Mouse (Mus musculus): ENCODE results near the gene Spag8. TPM values are rescaled to one million over a fixed set of nuclear protein-coding genes. Genes with fewer than 3 reads are reported as not detected.

Spag8 gene
- polyA plus RNA-seq (2014; fragmentation: Nextera tagmentation; extraction: Ambion mirVana): 1.7 and 2.3 TPM in 2 replicates

DNA sequence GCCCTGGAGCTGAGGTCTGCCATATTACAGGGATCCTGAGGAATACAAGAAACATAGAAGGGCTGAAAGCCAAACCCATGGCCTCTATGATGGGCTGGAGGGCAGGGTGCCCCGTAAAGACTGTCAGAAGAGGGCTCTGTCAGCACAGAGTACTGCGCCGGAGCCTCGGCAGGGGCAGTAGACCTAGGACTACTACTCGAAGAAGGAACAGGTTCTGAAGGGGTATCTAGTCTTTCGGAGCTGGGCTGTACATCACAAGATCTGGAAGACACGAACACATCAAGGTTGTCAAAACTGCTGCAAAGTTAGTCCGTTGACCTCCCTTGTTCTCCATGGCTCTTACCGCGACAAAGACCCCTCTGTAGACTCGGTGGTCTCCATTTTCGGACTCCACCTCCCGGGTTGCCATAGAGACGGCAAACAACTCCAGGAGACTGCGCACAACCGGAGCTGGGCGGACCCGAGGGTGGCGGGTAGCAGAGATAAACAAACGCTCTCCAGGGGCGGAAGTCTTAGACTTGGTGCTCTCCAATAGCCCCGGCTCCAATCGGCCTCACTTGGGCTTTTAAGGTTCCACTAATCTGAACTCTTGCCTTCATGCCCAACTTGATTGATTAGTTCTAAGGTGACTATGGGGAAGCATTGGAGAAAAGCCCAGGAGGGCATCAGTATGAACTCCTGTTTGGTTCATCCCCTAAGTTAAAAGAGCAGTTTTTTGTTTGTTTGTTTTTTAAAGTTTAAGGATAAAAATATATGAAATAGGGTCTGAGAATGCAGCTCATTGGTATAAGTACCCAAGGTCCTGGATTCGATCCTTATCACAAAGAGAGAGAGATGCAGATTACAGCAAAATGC lies at the start of gene Spag8:
TSS of gene Spag8 (minus strand) at position 434 of the 855 bp plus-strand sequence.
- Histone ChIP-seq H3K9me3 (ENCODE audit: control insufficient read depth, low read length) (peaks cover 4% of the 10 kb centered on the region; the same call in 1 of the 2 replicates), H3K4me1 (replicated peaks; ENCODE audit: control insufficient read depth, insufficient read depth, low read length) (peaks cover 4% of the 10 kb centered on the region; the same call in 1 of the 2 replicates), H3K27ac (ENCODE audit: low read depth, low read length) (no peak within 1 kb of the TSS), H3K36me3 (ENCODE audit: control insufficient read depth, insufficient read depth, low read length) (no peaks in the 10 kb centered on the region), H3K4me3 (ENCODE audit: low read depth, low read length) (peak within 1 kb of the TSS; percentile 23), H3K4me2 (ENCODE audit: low read depth, low read length, severe bottlenecking) (peak within 1 kb of the TSS; percentile 45), H3K27me3 (ENCODE audit: control insufficient read depth, insufficient read depth, low read length) (no peaks in the 10 kb centered on the region), H3K9ac (ENCODE audit: low read length) (0 out of 2 replicates have a peak within 1 kb of the TSS, but pooled peaks have one; percentile 16)
- 12% methylated on average over 24 of the region's 24 CpGs for WGBS
- ATAC-seq (replicated peaks; ENCODE audit: low FRiP score): no peak
- DNase-seq (ENCODE audit: low spot score): peak; percentile 75

- DNase-seq (ENCODE audit: low spot score): no peak
Observed at GRCm38 (mm10) chr4:43700707-43701106, 47.3 kb upstream of the Spag8 start, which contains the start of gene Olfr70. Gene Olfr70 (minus strand): TSS chr4:43700807.

GRCm38 (mm10) chr4:43696561-43696960 lies 43.2 kb upstream of the Spag8 start:
- ATAC-seq (replicated peaks; ENCODE audit: low FRiP score) (no peak), DNase-seq (ENCODE audit: low spot score) (no peak)
- no peak overlapping the region for H3K27ac ChIP-seq (ENCODE audit: low read depth, low read length)
- no peak overlapping the region for H3K9ac ChIP-seq (ENCODE audit: low read length)
- H3K4me2 ChIP-seq (ENCODE audit: low read depth, low read length, severe bottlenecking): no peak overlapping the region
- H3K4me3 ChIP-seq (ENCODE audit: low read depth, low read length): no peak overlapping the region
- H3K36me3 ChIP-seq (ENCODE audit: control insufficient read depth, insufficient read depth, low read length): no peaks in the 10 kb centered on the region
- 0 out of 2 replicates have a peak, but pooled peaks cover 2% of the 10 kb centered on the region for H3K4me1 ChIP-seq (replicated peaks; ENCODE audit: control insufficient read depth, insufficient read depth, low read length)
- WGBS: 92% methylated on average over 13 of the region's 13 CpGs
- no peaks in the 10 kb centered on the region for H3K9me3 ChIP-seq (ENCODE audit: control insufficient read depth, low read length)
- no peaks in the 10 kb centered on the region for H3K27me3 ChIP-seq (ENCODE audit: control insufficient read depth, insufficient read depth, low read length)

More at GRCm38 (mm10) chr4:43700707-43701106, 47.3 kb upstream of the Spag8 start, which contains the start of gene Olfr70:
- H3K4me1 ChIP-seq (replicated peaks; ENCODE audit: control insufficient read depth, insufficient read depth, low read length): no peaks in the 10 kb centered on the region
- no peak for ATAC-seq (replicated peaks; ENCODE audit: low FRiP score)
- no peak within 1 kb of the TSS for H3K4me2 ChIP-seq (ENCODE audit: low read depth, low read length, severe bottlenecking)
- H3K9me3 ChIP-seq (ENCODE audit: control insufficient read depth, low read length): no peaks in the 10 kb centered on the region
- H3K9ac ChIP-seq (ENCODE audit: low read length): no peak within 1 kb of the TSS
- 91% methylated on average over 6 of the region's 6 CpGs for WGBS
- no peak within 1 kb of the TSS for H3K27ac ChIP-seq (ENCODE audit: low read depth, low read length)
- H3K27me3 ChIP-seq (ENCODE audit: control insufficient read depth, insufficient read depth, low read length): no peaks in the 10 kb centered on the region
- H3K36me3 ChIP-seq (ENCODE audit: control insufficient read depth, insufficient read depth, low read length): no peaks in the 10 kb centered on the region
- no peak within 1 kb of the TSS for H3K4me3 ChIP-seq (ENCODE audit: low read depth, low read length)

GRCm38 (mm10) chr4:43695249-43695671 lies 41.9 kb upstream of the Spag8 start:
- H3K9ac ChIP-seq (ENCODE audit: low read length): no peak overlapping the region
- H3K36me3 ChIP-seq (ENCODE audit: control insufficient read depth, insufficient read depth, low read length): no peaks in the 10 kb centered on the region
- 36% methylated on average over 9 of the region's 9 CpGs for WGBS
- no peaks in the 10 kb centered on the region for H3K27me3 ChIP-seq (ENCODE audit: control insufficient read depth, insufficient read depth, low read length)
- 0 out of 2 replicates have a peak, but pooled peaks cover 2% of the 10 kb centered on the region for H3K4me1 ChIP-seq (replicated peaks; ENCODE audit: control insufficient read depth, insufficient read depth, low read length)
- no peak overlapping the region for H3K27ac ChIP-seq (ENCODE audit: low read depth, low read length)
- H3K9me3 ChIP-seq (ENCODE audit: control insufficient read depth, low read length): no peaks in the 10 kb centered on the region
- ATAC-seq (replicated peaks; ENCODE audit: low FRiP score): no peak
- H3K4me3 ChIP-seq (ENCODE audit: low read depth, low read length): no peak overlapping the region
- H3K4me2 ChIP-seq (ENCODE audit: low read depth, low read length, severe bottlenecking): no peak overlapping the region
- DNase-seq (ENCODE audit: low spot score): no peak

DNA sequence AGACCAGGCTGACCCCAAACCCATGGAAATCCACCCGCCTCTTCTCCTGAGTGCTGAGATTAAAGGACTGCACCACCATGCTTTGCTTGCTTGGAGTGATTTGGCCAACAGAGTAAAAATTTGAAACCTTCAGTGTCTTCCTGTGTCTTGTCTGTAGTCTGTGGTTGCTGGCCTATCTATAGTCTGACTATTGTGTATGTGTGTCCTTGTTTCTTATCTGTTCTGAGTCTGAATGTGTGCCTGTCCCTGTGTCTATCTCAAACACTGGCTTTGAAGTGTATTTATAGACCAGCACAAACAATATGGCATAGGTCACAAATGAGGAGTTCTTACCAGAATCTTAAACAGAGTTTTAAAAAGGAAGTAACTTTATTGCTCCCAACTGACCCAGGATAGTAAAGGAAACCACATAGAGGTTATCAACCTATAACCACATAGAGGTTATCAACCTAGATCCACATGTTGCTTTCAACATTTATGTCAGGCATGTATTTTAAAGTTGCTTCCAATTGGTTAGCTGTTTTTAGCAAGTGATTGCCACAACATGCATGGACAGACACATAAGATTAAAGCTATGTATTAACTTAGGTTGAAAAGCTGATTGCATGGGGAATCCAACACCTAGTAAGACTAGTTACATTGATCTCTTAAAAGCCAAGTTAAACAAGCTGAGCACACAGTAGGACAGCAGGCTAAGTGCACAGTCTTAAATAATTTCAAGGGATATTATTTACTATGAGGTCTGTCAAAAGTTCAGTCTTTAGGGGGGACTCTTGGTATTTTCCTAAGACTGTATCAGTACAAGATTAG lies 41.2 kb upstream of the Spag8 start:
- WGBS: 92% methylated on average over 1 of the region's 1 CpGs
- Histone ChIP-seq H3K9ac (ENCODE audit: low read length) (no peak overlapping the region), H3K9me3 (ENCODE audit: control insufficient read depth, low read length) (no peaks in the 10 kb centered on the region), H3K4me1 (replicated peaks; ENCODE audit: control insufficient read depth, insufficient read depth, low read length) (0 out of 2 replicates have a peak, but pooled peaks cover 2% of the 10 kb centered on the region), H3K27me3 (ENCODE audit: control insufficient read depth, insufficient read depth, low read length) (no peaks in the 10 kb centered on the region), H3K36me3 (ENCODE audit: control insufficient read depth, insufficient read depth, low read length) (no peaks in the 10 kb centered on the region), H3K4me3 (ENCODE audit: low read depth, low read length) (no peak overlapping the region), H3K4me2 (ENCODE audit: low read depth, low read length, severe bottlenecking) (no peak overlapping the region), H3K27ac (ENCODE audit: low read depth, low read length) (no peak overlapping the region)
- ATAC-seq (replicated peaks; ENCODE audit: low FRiP score): no peak
- DNase-seq (ENCODE audit: low spot score): no peak

- Histone ChIP-seq H3K27ac (ENCODE audit: low read depth, low read length) (no peak overlapping the region), H3K4me1 (replicated peaks; ENCODE audit: control insufficient read depth, insufficient read depth, low read length) (0 out of 2 replicates have a peak, but pooled peaks cover 2% of the 10 kb centered on the region), H3K9me3 (ENCODE audit: control insufficient read depth, low read length) (no peaks in the 10 kb centered on the region), H3K4me2 (ENCODE audit: low read depth, low read length, severe bottlenecking) (no peak overlapping the region), H3K36me3 (ENCODE audit: control insufficient read depth, insufficient read depth, low read length) (no peaks in the 10 kb centered on the region), H3K9ac (ENCODE audit: low read length) (no peak overlapping the region), H3K27me3 (ENCODE audit: control insufficient read depth, insufficient read depth, low read length) (no peaks in the 10 kb centered on the region), H3K4me3 (ENCODE audit: low read depth, low read length) (no peak overlapping the region)
- ATAC-seq (replicated peaks; ENCODE audit: low FRiP score) (no peak), DNase-seq (ENCODE audit: low spot score) (no peak)
- 89% methylated on average over 5 of the region's 5 CpGs for WGBS
Observed at GRCm38 (mm10) chr4:43693806-43694241, 40.4 kb upstream of the Spag8 start.

GRCm38 (mm10) chr4:43691026-43691425 lies 37.6 kb upstream of the Spag8 start:
- Histone ChIP-seq H3K4me2 (ENCODE audit: low read depth, low read length, severe bottlenecking) (no peak overlapping the region), H3K36me3 (ENCODE audit: control insufficient read depth, insufficient read depth, low read length) (no peaks in the 10 kb centered on the region), H3K9me3 (ENCODE audit: control insufficient read depth, low read length) (no peaks in the 10 kb centered on the region), H3K27me3 (ENCODE audit: control insufficient read depth, insufficient read depth, low read length) (no peaks in the 10 kb centered on the region), H3K4me1 (replicated peaks; ENCODE audit: control insufficient read depth, insufficient read depth, low read length) (0 out of 2 replicates have a peak, but pooled peaks cover 2% of the 10 kb centered on the region), H3K27ac (ENCODE audit: low read depth, low read length) (no peak overlapping the region), H3K9ac (ENCODE audit: low read length) (no peak overlapping the region), H3K4me3 (ENCODE audit: low read depth, low read length) (no peak overlapping the region)
- WGBS: 80% methylated on average over 5 of the region's 5 CpGs
- DNase-seq (ENCODE audit: low spot score) (no peak), ATAC-seq (replicated peaks; ENCODE audit: low FRiP score) (no peak)

GRCm38 (mm10) chr4:43690021-43690420 lies 36.6 kb upstream of the Spag8 start:
- H3K4me1 ChIP-seq (replicated peaks; ENCODE audit: control insufficient read depth, insufficient read depth, low read length): no peaks in the 10 kb centered on the region

More at GRCm38 (mm10) chr4:43690021-43690420, 36.6 kb upstream of the Spag8 start:
- no peak for DNase-seq (ENCODE audit: low spot score)
- WGBS: 91% methylated on average over 17 of the region's 17 CpGs
- Histone ChIP-seq H3K27ac (ENCODE audit: low read depth, low read length) (no peak overlapping the region), H3K36me3 (ENCODE audit: control insufficient read depth, insufficient read depth, low read length) (no peaks in the 10 kb centered on the region), H3K27me3 (ENCODE audit: control insufficient read depth, insufficient read depth, low read length) (no peaks in the 10 kb centered on the region), H3K4me2 (ENCODE audit: low read depth, low read length, severe bottlenecking) (no peak overlapping the region), H3K9me3 (ENCODE audit: control insufficient read depth, low read length) (no peaks in the 10 kb centered on the region), H3K4me3 (ENCODE audit: low read depth, low read length) (no peak overlapping the region), H3K9ac (ENCODE audit: low read length) (no peak overlapping the region)
- ATAC-seq (replicated peaks; ENCODE audit: low FRiP score): no peak
